Mouse (Mus musculus) thymus, adult 2 months (tissue): ENCODE data around the gene Padi1. TPM values are rescaled to one million over a fixed set of nuclear protein-coding genes. Genes with fewer than 3 reads are reported as not detected.

ENCODE experiments used
- DNase-seq: peaks from one replicate; pipeline ENCODE4 v3.0.0; 2021
- H3K27ac ChIP-seq: fragments of 200-500 bp; 2 replicates; pipeline ENCODE4 v1.5.1; 2012; ENCODE audit warnings: low read length, control low read depth; ENCODE audit not compliant: control insufficient read depth, insufficient read depth
- H3K27me3 ChIP-seq: fragments of 200-500 bp; 2 replicates; pipeline ENCODE4 v1.6.1; 2012; ENCODE audit warnings: mild to moderate bottlenecking, low read length, moderate library complexity, mixed read lengths; ENCODE audit not compliant: control insufficient read depth, insufficient read depth
- H3K36me3 ChIP-seq: fragments of 200-500 bp; 2 replicates; pipeline ENCODE4 v1.6.1; 2012; ENCODE audit warnings: mild to moderate bottlenecking, low read length, moderate library complexity; ENCODE audit not compliant: control insufficient read depth, insufficient read depth
- H3K4me1 ChIP-seq: fragments of 200-500 bp; replicated peaks from 2 replicates; pipeline ENCODE4 v1.6.1; 2012; ENCODE audit warnings: low read length; ENCODE audit not compliant: control insufficient read depth, insufficient read depth
- H3K4me3 ChIP-seq: fragments of 200-500 bp; 2 replicates; pipeline ENCODE4 v1.5.1; 2012; ENCODE audit warnings: mild to moderate bottlenecking, low read length, control low read depth, moderate library complexity; ENCODE audit not compliant: control insufficient read depth, insufficient read depth
- CTCF ChIP-seq: fragments of 200-500 bp; IDR thresholded peaks from 2 replicates; pipeline ENCODE4 v1.5.1; 2012; ENCODE audit warnings: mild to moderate bottlenecking, control low read depth, low read length, moderate library complexity, borderline replicate concordance; ENCODE audit not compliant: control insufficient read depth, poor library complexity, insufficient read depth; ENCODE audit errors: extremely low read depth
- POLR2A ChIP-seq: fragments of 200-500 bp; IDR thresholded peaks from 2 replicates; pipeline ENCODE4 v1.6.1; 2012; ENCODE audit warnings: mild to moderate bottlenecking, low read length, control low read depth, moderate library complexity; ENCODE audit not compliant: control insufficient read depth, poor library complexity, insufficient read depth; ENCODE audit errors: extremely low read depth
- WGBS: fragments of 180-500 bp; shearing (Covaris S2); methylation state at CpG from one replicate; pipeline ENCODE4 v1.1.7; 2018; 5-methylcytosine and 5-hydroxymethylcytosine counted together
- polyA plus RNA-seq: library from polyadenylated mRNA; depleted of rRNA; stranded (reverse); fragments of >200 nt; gene quantifications from 2 replicates; pipeline ENCODE4 v1.2.3, GENCODE M21; 2012

The Padi1 gene
- polyA plus RNA-seq, 1 experiment, result 0.85 TPM

DNA sequence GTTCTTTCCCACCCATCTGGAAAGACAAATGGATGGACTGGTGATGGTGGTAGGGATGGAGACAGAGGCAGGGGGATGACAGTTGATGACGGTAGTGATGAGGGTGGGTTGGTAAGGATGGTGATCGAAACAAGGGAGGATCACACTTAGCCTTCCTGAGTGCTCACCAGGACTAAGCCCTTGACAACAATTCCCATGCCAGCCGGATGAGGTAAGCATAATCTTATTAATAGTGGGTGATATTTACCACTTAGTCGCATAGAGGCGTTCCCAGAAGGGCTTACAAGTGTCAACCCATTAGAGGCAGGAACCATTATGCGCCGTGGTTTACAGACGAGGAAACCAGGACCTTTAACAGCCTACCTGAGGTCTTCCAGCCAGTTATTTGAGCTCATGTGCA is 24.4 kb upstream of the Padi1 start:
- no peak for TF ChIP-seq POLR2A
- TF ChIP-seq CTCF, result no peak
- H3K4me1 ChIP-seq, result peaks cover 28% of the 10 kb centered on the region
- WGBS, result 88% methylated on average over 8 of the region's 8 CpGs
- no peak overlapping the region for H3K27ac ChIP-seq
- H3K4me3 ChIP-seq, result no peak overlapping the region
- H3K27me3 ChIP-seq, result no peaks in the 10 kb centered on the region
- DNase-seq, result no peak
- H3K36me3 ChIP-seq, result no peaks in the 10 kb centered on the region

GRCm38 (mm10) chr4:140868484-140869190 is 23.1 kb upstream of the Padi1 start:
- no peak for TF ChIP-seq CTCF
- no peak for TF ChIP-seq POLR2A
- Histone ChIP-seq H3K27ac (no peak overlapping the region), H3K36me3 (no peaks in the 10 kb centered on the region), H3K27me3 (no peaks in the 10 kb centered on the region), H3K4me3 (no peak overlapping the region), H3K4me1 (peaks cover 28% of the 10 kb centered on the region)
- DNase-seq, result peak; percentile 68
- WGBS, result 22% methylated on average over 14 of the region's 14 CpGs

DNA sequence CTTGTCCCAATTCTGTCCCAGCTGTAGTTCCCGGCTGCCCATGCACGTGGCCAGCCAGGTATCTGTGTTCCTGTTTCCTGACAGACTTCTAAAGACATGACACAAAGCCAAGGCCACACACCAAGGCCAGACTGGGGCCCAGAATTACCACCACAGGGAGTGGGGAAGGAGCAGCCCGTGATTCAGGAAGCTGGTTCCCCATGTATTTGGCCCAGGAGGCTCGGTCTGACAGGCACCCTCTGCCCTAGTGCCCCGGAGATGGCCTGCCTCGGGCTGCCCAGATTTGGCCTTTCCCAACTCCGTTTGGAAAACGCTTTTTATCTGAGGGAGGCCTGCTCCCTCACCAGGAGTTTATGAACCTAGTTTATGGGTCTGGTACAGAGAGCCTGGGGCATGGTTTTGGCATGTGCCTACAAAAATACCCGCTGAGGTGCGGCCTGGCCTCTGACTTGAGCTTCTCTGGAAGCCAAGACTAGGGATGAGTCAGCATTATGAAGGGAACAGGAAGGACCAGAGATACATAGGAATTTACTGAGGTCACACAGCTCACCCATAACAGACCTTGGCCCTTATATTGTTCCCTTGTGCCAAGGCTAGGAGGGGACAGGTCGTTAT is 16.6 kb upstream of the Padi1 start:
- WGBS, result 70% methylated on average over 11 of the region's 11 CpGs
- H3K4me1 ChIP-seq, result peaks cover 5% of the 10 kb centered on the region
- H3K4me3 ChIP-seq, result no peak overlapping the region
- no peak overlapping the region for H3K27ac ChIP-seq
- DNase-seq, result no peak
- no peak for TF ChIP-seq CTCF
- TF ChIP-seq POLR2A, result no peak
- no peaks in the 10 kb centered on the region for H3K36me3 ChIP-seq
- no peaks in the 10 kb centered on the region for H3K27me3 ChIP-seq

DNA sequence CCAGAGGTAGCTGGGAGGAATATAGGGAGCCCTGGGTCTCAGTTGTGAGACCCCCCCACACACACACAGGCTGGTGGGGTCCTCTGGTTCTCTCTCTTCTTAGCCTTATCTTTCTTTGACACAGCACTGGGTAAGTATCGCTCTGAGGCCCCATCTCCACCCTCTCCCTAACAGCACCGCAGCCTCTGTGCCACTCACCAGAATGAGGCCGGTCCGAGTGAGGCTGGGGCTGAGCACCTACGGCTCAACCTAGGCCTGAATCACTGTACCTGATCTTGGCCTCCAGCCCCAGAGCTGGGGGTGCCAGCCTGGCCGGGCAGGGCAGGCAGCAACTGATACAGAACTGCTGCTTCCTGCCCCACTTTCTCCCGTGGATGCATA is 15.2 kb upstream of the Padi1 start:
- WGBS, result 88% methylated on average over 7 of the region's 7 CpGs
- Histone ChIP-seq H3K4me1 (peaks cover 13% of the 10 kb centered on the region), H3K27me3 (no peaks in the 10 kb centered on the region), H3K4me3 (no peak overlapping the region), H3K27ac (no peak overlapping the region), H3K36me3 (no peaks in the 10 kb centered on the region)
- no peak for DNase-seq
- no peak for TF ChIP-seq POLR2A
- TF ChIP-seq CTCF, result no peak

- no peak for DNase-seq
- H3K27me3 ChIP-seq, result no peaks in the 10 kb centered on the region
- WGBS, result 55% methylated on average over 7 of the region's 7 CpGs
- H3K4me3 ChIP-seq, result no peak overlapping the region
- peaks cover 13% of the 10 kb centered on the region for H3K4me1 ChIP-seq
- no peak for TF ChIP-seq CTCF
- TF ChIP-seq POLR2A, result no peak
- no peaks in the 10 kb centered on the region for H3K36me3 ChIP-seq
- no peak overlapping the region for H3K27ac ChIP-seq
Measured at GRCm38 (mm10) chr4:140860125-140860766, 14.7 kb upstream of the Padi1 start.

GRCm38 (mm10) chr4:140859291-140859690 is 13.7 kb upstream of the Padi1 start:
- Histone ChIP-seq H3K4me3 (no peak overlapping the region), H3K27me3 (no peaks in the 10 kb centered on the region), H3K4me1 (peaks cover 13% of the 10 kb centered on the region), H3K36me3 (no peaks in the 10 kb centered on the region), H3K27ac (no peak overlapping the region)
- DNase-seq, result no peak
- TF ChIP-seq CTCF, result no peak
- TF ChIP-seq POLR2A, result no peak
- 52% methylated on average over 11 of the region's 11 CpGs for WGBS
